Mouse (Mus musculus): ENCODE results near the gene Bpifb5. TPM values are rescaled to one million over a fixed set of nuclear protein-coding genes. Genes with fewer than 3 reads are reported as not detected.
"Not testable (repeated sequence)": the region's sequence is repeated elsewhere in the genome, so short reads cannot be mapped to it uniquely, and the experiment has no call there.

Bpifb5 gene
- total RNA-seq, 2 experiments from 2014 or later = not detected

DNA sequence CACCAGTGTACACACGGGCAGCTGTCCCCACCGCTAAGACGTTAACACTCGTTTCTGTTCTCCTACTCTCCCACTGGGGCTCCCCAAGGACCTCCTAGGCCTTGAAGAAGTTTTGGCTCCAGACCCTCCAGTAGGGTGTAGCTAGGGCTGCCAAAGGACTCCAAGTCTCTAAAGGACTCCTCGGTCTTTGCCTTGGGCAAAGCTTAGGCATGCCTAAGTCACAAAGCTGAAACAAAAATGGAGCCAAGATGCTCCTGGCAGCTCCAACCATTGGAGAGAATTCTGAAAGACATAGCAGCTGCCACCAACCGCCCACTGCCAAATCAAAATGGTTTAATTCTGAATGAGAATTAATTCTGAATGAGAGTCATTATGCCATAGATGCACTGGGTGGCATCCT, 9.9 kb downstream of the Bpifb5 start:
- DNase-seq (ENCODE audit: low spot score in 2 of 2) = no peak

DNA sequence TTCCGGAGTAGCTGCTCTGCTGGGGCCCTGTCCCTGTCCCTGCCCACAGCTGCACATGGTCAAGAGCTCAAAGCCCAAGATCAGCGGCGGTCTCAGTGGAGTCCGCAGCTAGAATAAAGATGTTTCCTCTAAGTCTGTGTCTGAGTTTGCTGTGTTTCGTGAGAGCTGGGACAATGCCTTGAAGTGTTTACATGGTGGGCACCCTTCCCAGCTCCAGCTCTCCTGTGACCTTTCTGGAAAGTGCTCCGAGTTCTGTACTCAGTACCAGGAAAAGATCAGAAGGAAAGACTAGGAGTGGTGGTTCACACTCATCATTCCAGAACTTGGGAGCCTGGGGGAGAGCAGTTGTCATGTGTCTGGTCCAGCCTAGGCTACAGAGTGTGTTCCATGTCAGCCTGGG, 17.2 kb downstream of the Bpifb5 start:
- DNase-seq (ENCODE audit: low spot score in 2 of 2) = no peak

DNA sequence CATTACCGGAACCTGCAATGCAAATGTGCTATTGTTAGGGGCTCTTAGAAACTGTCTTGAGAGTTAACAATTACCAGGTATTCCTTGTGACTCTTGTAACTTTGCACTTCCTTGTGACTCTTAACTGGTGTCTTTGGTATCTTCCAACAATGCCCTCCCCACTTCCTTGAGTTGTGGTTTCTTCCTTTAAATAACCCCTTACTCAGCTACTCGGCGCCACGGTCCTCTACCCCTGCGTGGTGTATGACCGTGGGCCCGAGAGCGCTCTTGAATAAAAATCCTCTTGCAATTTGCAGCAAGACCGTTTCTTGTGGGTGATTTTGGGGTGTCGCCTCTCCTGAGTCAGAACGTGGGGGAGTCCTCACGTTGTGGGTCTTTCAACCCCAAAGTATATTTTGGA, 19.2 kb downstream of the Bpifb5 start:
- DNase-seq (ENCODE audit: low spot score in 2 of 2) = not testable (repeated sequence)

DNA sequence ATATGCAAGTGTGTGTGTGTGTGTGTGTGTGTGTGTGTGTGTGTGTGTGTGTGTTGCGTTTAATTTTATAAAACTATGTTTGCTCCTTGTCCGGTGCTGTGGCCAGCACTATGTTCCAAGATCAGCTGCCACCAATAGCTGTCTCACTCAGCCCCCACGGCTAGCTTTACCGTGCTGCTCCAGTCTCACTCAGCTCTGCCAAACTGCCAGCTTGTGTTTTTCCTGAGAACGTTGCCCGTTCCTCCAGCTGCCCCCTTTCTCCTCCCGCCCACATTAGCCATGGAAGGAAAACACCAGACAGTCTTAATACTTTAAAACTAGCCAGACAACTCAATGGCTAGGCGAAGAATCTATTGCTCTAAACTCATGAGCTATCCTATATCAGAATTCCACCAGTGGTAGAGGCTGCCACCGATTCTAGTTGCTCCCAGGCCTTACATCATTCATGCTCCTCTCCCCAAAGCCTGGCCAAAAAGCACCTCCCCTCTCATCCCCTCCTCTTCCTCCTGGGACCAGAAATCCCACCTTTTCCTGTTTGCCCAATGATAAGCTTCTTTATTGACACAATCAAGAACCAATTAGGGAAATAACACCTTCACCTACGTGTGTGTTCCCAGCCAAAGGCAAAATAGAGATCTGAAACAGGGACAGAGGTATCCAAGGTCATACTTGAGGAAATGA, 20.0 kb downstream of the Bpifb5 start:
- peak; percentile 63 to 82 for DNase-seq (ENCODE audit: low spot score in 2 of 2)

DNA sequence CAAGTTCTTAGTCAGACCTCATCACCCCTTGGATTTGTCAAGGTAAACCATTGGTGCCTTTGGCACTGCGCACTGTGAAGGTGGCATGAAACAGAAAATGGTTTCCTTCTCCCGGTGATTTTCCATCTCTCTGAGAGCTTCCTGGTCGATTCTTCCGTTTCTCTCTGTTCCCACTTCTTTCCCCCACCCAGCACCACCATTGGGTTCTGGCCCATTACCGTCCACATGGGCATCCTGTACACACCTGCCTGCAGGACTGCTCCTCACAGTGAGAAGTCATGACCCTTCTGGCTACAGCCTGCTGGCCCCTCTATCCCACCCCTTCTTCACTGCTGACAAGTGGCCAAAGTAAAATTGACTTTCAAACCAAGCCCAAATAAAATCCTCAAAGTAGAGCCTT, 21.8 kb downstream of the Bpifb5 start:
- DNase-seq (ENCODE audit: low spot score in 2 of 2) = no peak

DNA sequence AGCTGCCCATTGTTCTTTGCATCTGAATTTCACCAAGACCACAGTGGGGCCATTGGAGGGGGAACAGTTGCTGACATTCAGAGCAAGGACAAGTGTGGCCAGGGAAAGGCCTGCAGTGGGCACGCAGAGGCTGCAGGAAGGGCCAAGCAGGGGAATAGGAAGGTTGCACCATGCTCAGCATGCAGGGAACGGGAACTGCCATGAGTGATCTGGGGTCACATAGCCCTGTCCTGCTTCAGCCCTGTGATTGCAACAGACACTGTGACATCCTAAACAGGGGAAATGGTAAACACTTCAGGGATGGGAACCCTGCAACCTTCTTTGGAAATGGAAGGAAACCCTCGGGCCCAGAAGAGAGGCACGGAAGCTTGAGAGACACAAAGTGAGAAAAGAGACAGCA, 31.7 kb downstream of the Bpifb5 start:
- not testable (repeated sequence) for DNase-seq (ENCODE audit: low spot score in 2 of 2)

DNA sequence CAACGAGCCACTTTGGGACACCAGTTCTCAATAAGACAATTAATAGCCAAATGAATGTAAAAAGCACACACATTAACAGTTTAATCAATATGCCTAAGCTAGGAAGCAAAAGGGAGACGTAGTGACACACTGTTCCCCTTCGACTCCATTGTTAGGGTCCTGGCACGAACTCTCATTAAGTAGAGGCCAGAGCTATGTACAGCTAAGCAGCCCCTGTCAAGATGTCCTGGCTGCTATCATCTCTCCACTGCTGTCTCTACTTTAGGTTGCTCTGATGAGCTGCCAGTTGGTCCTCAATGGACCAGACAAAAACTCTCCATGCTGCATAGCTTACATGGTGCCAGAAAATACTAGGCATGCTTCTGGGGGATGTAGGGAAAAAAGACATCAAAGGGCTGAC, 32.2 kb downstream of the Bpifb5 start:
- no peak for DNase-seq (ENCODE audit: low spot score in 2 of 2)

DNA sequence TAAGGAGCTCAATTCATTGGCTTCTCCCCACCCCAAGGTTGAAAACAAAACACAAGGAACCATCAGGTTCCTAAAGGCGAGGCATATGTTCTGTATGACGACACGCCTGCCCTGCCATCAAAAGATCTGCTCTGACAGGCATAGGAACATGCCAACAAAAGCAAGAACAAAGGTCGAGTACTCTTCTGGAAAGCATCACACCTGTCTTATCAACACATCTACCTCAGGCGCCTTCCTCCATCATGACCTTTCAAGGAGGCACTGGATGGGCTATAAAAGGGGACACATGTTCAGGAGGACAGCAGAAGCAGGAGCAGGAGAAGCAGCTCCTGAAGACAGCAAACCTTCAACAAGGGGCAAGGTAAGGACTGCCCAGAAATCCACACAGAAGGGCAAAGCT, 34.0 kb downstream of the Bpifb5 start, which contains the start of gene Bpifb9a:
Gene Bpifb9a, plus strand, starts transcription at position 301 of the 400 bp plus-strand sequence.
- DNase-seq (ENCODE audit: low spot score in 2 of 2) = not testable (repeated sequence)

DNA sequence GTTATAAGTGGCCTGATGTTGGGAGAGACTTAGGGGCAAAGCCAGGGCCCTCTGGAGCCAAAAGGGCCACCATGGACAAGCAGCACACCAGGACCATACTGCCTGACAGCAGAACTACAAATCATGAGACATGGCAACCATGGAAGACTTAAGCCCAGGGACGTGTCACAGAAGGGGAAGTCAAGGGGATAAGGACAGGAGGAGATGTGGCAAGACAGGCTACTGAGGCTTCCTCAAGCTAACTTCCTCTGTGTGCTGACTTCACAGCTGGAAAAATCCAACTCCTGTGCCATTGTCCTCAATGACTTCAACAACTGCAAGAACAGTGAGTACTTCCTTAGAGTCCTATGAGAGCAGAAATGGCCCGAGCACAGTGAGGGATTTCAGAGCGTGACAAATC, 40.9 kb downstream of the Bpifb5 start:
- not testable (repeated sequence) for DNase-seq (ENCODE audit: low spot score in 2 of 2)

Other genes with a start within 250 kb of the Bpifb5 start
- gene Bpifa6, start 248.8 kb upstream of the Bpifb5 start, total RNA-seq (2021) = not detected
- gene Bpifa2, start 215.5 kb upstream of the Bpifb5 start, total RNA-seq (2021) = not detected
- gene Bpifa3, start 93.4 kb upstream of the Bpifb5 start, total RNA-seq (2021) = not detected
- not detected for gene Bpifa1, start 80.9 kb upstream of the Bpifb5 start, total RNA-seq (2021)
- gene Bpifa5, start 61.1 kb upstream of the Bpifb5 start, total RNA-seq (2021) = not detected
- gene Bpifb1, start 32.9 kb upstream of the Bpifb5 start, total RNA-seq (2021) = under 1 TPM in 1 of 2 experiments, not detected in 1; 0.21 TPM
- gene Bpifb9a, start 34.1 kb downstream of the Bpifb5 start, total RNA-seq (2021) = not detected
- gene Bpifb9b, start 83.5 kb downstream of the Bpifb5 start, total RNA-seq (2021) = not detected
- 10 to 100 TPM; 13.7 to 17.8 TPM for gene Cdk5rap1, start 149.3 kb downstream of the Bpifb5 start, total RNA-seq (2021)
- 10 to 100 TPM; 34.4 to 36.6 TPM for gene Snta1, start 184.4 kb downstream of the Bpifb5 start, total RNA-seq (2021)
- gene Cbfa2t2, start 212.7 kb downstream of the Bpifb5 start, total RNA-seq (2021) = 10 to 100 TPM; 46.1 to 57.0 TPM